27 mouse cellular contexts compared by ENCODE assay signal in the genomic region with DNA sequence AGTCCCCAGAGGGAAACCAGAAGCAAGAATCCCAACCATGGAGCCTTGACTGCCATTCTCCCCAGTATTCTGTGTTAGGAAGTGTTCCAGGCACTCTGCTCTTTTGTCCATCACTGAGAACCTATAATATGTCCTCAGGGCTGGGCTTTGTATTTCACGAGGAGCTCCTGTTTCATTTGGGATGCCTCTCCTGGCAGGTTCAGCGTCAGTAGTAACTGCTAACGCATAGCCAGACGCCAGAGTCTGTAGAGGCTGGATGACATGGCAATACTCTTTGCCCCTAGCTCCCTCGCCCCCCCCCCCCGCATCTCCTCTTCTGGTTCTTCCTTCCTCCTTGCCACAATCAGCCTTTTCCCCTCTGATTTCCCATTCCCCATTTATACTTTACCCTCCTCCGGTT. TPM values are rescaled to one million over a fixed set of nuclear protein-coding genes. Genes with fewer than 3 reads are reported as not detected.
DNase-seq lines count a peak whose midpoint lies in the region; ATAC-seq and TF ChIP-seq lines count a peak whose summit lies in the region.
"Had no signal": no experiment of that assay in that cellular context is flagged by ENCODE, and none has a peak within 500 bp of the region (broad histone marks: within the 10 kb centered on the region; RNA-seq: fewer than 3 reads in every experiment).

A gene (minus strand): TSS at position 101 of the 400 bp plus-strand sequence.

- no peak for ATAC-seq in lung, embryonic 15.5 days (ENCODE audit: borderline replicate concordance, extremely low read depth, low FRiP score, low TSS enrichment)
- ATAC-seq: CD4-positive, CD25-positive, alpha-beta regulatory T cell, adult 4 months; forebrain, embryonic 14.5 days; forebrain, postnatal 0 days; hindbrain, postnatal 0 days had no signal

- intact Hi-C loops in gastrocnemius, postnatal 14 days (cut with DNase I; ENCODE audit: low total_unique reads): loop anchor here (10.0 kb wide), 1 partner anchor 155 kb away; no protein-coding TSS in a partner anchor

- H3K27ac ChIP-seq in lung, embryonic 15.5 days: no peak within 1 kb of the TSS
- H3K27ac ChIP-seq in thymus, adult 2 months (ENCODE audit: control insufficient read depth, insufficient read depth, low read length): no peak within 1 kb of the TSS
- H3K27ac ChIP-seq in olfactory bulb, adult 2 months (ENCODE audit: insufficient read depth, low read depth, low read length): no peak within 1 kb of the TSS
- H3K27ac ChIP-seq: embryonic facial prominence, embryonic 12.5 days; embryonic facial prominence, embryonic 15.5 days; gastrocnemius, adult 2 months; heart, adult 2 months; hindbrain, embryonic 14.5 days; hindbrain, postnatal 0 days had no signal

- H3K36me3 ChIP-seq in lung, embryonic 15.5 days: no peaks in the 10 kb centered on the region
- H3K36me3 ChIP-seq in thymus, adult 2 months (ENCODE audit: control insufficient read depth, insufficient read depth, low read length): no peaks in the 10 kb centered on the region
- H3K36me3 ChIP-seq: embryonic facial prominence, embryonic 12.5 days; embryonic facial prominence, embryonic 15.5 days had no signal

- H3K9me3 ChIP-seq in lung, embryonic 15.5 days: no peaks in the 10 kb centered on the region
- H3K9me3 ChIP-seq: embryonic facial prominence, embryonic 12.5 days; embryonic facial prominence, embryonic 15.5 days had no signal

- TF ChIP-seq POLR2A in thymus, adult 2 months (IDR thresholded peaks at IDR 0.05; ENCODE audit: control insufficient read depth, extremely low read depth, insufficient read depth, low read length, poor library complexity): no peak
- TF ChIP-seq POLR2A in olfactory bulb, adult 2 months (IDR thresholded peaks at IDR 0.05; ENCODE audit: insufficient read depth, low read depth, low read length): no peak

- H3K4me3 ChIP-seq in lung, embryonic 15.5 days: 0 out of 2 replicates have a peak within 1 kb of the TSS, but pooled peaks have one; percentile 2
- H3K4me3 ChIP-seq in thymus, adult 2 months (ENCODE audit: control insufficient read depth, insufficient read depth, low read length): no peak within 1 kb of the TSS
- H3K4me3 ChIP-seq in olfactory bulb, adult 2 months (ENCODE audit: insufficient read depth, low read depth, low read length): no peak within 1 kb of the TSS
- H3K4me3 ChIP-seq: embryonic facial prominence, embryonic 12.5 days; embryonic facial prominence, embryonic 15.5 days; gastrocnemius, adult 2 months; heart, adult 2 months had no signal

- peaks cover 27% of the 10 kb centered on the region for H3K4me1 ChIP-seq in lung, embryonic 15.5 days
- H3K4me1 ChIP-seq in thymus, adult 2 months (replicated peaks; ENCODE audit: control insufficient read depth, insufficient read depth, low read length): peaks cover 17% of the 10 kb centered on the region
- H3K4me1 ChIP-seq in olfactory bulb, adult 2 months (ENCODE audit: control insufficient read depth, insufficient read depth, low read length): peaks cover 13% of the 10 kb centered on the region

- H3K9ac ChIP-seq in lung, embryonic 15.5 days: no peak within 1 kb of the TSS
- H3K9ac ChIP-seq: embryonic facial prominence, embryonic 12.5 days; embryonic facial prominence, embryonic 15.5 days; forebrain, postnatal 0 days; hindbrain, embryonic 14.5 days had no signal

- no peak for TF ChIP-seq CTCF in thymus, adult 2 months (IDR thresholded peaks at IDR 0.05; ENCODE audit: borderline replicate concordance, control insufficient read depth, extremely low read depth, insufficient read depth, low read length, poor library complexity)
- TF ChIP-seq CTCF in olfactory bulb, adult 2 months (IDR thresholded peaks at IDR 0.05; ENCODE audit: insufficient read depth, low read depth, low read length): no peak

- peaks cover 83% of the 10 kb centered on the region for H3K27me3 ChIP-seq in lung, embryonic 15.5 days
- H3K27me3 ChIP-seq in thymus, adult 2 months (ENCODE audit: control insufficient read depth, insufficient read depth, low read length): peaks cover 8% of the 10 kb centered on the region; the same call in 1 of the 2 replicates

- 42% methylated on average over 7 of the region's 7 CpGs for WGBS in lung, embryonic 15.5 days
- WGBS in thymus, adult 2 months: 16% methylated on average over 6 of the region's 7 CpGs
- 23% methylated on average over 6 of the region's 7 CpGs for WGBS in olfactory bulb, adult 2 months

- H3K4me2 ChIP-seq in lung, embryonic 15.5 days: no peak within 1 kb of the TSS
- H3K4me2 ChIP-seq: embryonic facial prominence, embryonic 12.5 days; embryonic facial prominence, embryonic 15.5 days; heart, embryonic 11.5 days; hindbrain, embryonic 14.5 days had no signal

- DNase-seq in lung, adult 18-20 months: no peak
- no peak for DNase-seq in thymus, adult 2 months
- no peak for DNase-seq in thymus, postnatal 10 days (ENCODE audit: low spot score in 2 of 2)
- DNase-seq in gastrocnemius, postnatal 14 days: no peak
- DNase-seq: adrenal gland, adult 2 months; adrenal gland, postnatal 14 days; cerebellum, adult 11 months; cerebellum, adult 2 months; cerebellum, adult 9-11 months; cerebellum, postnatal 25 days; forebrain, postnatal 0 days; gastrocnemius, adult 2 months; gastrocnemius, postnatal 25 days; heart, adult 2 months; heart, postnatal 14 days; heart, postnatal 4 days had no signal

RNA-seq across cellular contexts. Expression of the gene that starts here (rescaled TPM):
- polyA plus RNA-seq in lung, embryonic 15.5 days (2015; fragmentation: Nextera tagmentation; extraction: Ambion mirVana): 11.2 and 36.4 TPM in 2 replicates
- polyA plus RNA-seq in thymus, adult 2 months (2012; rRNA removed): 640 and 1,004 TPM in 2 replicates
- polyA plus RNA-seq in olfactory bulb, adult 2 months (2012; ENCODE audit: insufficient read depth, insufficient read length, low replicate concordance, missing spikeins): 263 TPM in 1 of 2 replicates, not detected in the other
- not detected for total RNA-seq in gastrocnemius, postnatal 14 days (2021)
- total RNA-seq: adrenal gland, postnatal 4 days; forebrain, postnatal 0 days; gastrocnemius, adult 2 months; gastrocnemius, postnatal 25 days; heart, adult 2 months; heart, postnatal 4 days; hindbrain, postnatal 0 days; MEL had no signal
- polyA plus RNA-seq: forebrain, postnatal 0 days; heart, adult 2 months; hindbrain, embryonic 14.5 days; hindbrain, postnatal 0 days had no signal
